Mouse (Mus musculus) A20 (cell line): Measurements from ENCODE around the gene Zbp1.

Source experiments
- DNase-seq: peaks from one replicate; pipeline ENCODE4 v3.0.0-alpha.2; 2011; ENCODE audit warnings: low read depth, low spot score

The Zbp1 gene

DNA sequence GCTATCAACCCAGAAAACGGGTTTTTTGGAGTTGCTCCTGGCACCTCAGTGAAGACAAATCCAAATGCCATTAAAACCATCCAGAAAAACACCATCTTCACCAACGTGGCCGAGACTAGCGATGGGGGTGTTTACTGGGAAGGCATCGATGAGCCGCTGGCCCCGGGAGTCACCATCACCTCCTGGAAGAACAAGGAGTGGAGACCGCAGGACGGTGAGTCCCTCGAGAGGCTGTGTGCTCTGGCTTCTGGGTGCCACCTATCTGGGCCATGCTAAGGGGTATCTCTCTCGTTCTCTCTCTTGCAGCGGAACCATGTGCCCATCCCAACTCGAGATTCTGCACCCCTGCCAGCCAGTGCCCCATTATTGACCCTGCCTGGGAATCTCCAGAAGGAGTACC is 61.8 kb downstream of the Zbp1 start:
- DNase-seq, result no peak
